Mouse (Mus musculus) liver, embryonic 12.5 days (tissue): ENCODE data around the gene Pxk. TPM values are rescaled to one million over a fixed set of nuclear protein-coding genes. Genes with fewer than 3 reads are reported as not detected.

Source experiments
- ATAC-seq: fragments of 200-750 bp; cut with Nextera tagmentation; 2 replicates; pipeline ENCODE4 v1.8.0; 2017; ENCODE audit warnings: moderate number of reproducible peaks, mild to moderate bottlenecking, moderate library complexity
- H3K27ac ChIP-seq: fragments of 300-500 bp; sonication (generic); 2 replicates; pipeline ENCODE4 v1.5.1; 2016; ENCODE audit warnings: mild to moderate bottlenecking
- H3K27me3 ChIP-seq: fragments of 300-500 bp; sonication (generic); replicated peaks from 2 replicates; pipeline ENCODE4 v1.6.1; 2016; ENCODE audit warnings: mild to moderate bottlenecking, moderate library complexity
- H3K36me3 ChIP-seq: fragments of 300-500 bp; sonication (generic); 2 replicates; pipeline ENCODE4 v1.6.1; 2016; ENCODE audit warnings: mild to moderate bottlenecking, moderate library complexity
- H3K4me1 ChIP-seq: fragments of 300-500 bp; sonication (generic); 2 replicates; pipeline ENCODE4 v1.6.1; 2016
- H3K4me2 ChIP-seq: fragments of 300-500 bp; sonication (generic); 2 replicates; pipeline ENCODE4 v1.6.1; 2016; ENCODE audit warnings: mild to moderate bottlenecking, moderate library complexity
- H3K4me3 ChIP-seq: fragments of 300-500 bp; sonication (generic); 2 replicates; pipeline ENCODE4 v1.5.1; 2016; ENCODE audit warnings: mild to moderate bottlenecking, moderate library complexity
- H3K9ac ChIP-seq: fragments of 300-500 bp; sonication (generic); 2 replicates; pipeline ENCODE4 v1.6.1; 2016; ENCODE audit warnings: mild to moderate bottlenecking, moderate library complexity
- H3K9me3 ChIP-seq: fragments of 300-500 bp; sonication (generic); replicated peaks from 2 replicates; pipeline ENCODE4 v1.6.1; 2016; ENCODE audit warnings: mild to moderate bottlenecking, moderate library complexity
- WGBS: fragments of 180-500 bp; shearing (Covaris S2); methylation state at CpG from one replicate; pipeline ENCODE4 v1.1.7; 2016; ENCODE audit not compliant: insufficient replicate concordance; 5-methylcytosine and 5-hydroxymethylcytosine counted together
- polyA plus RNA-seq: library from polyadenylated mRNA; unstranded; fragments of >200 nt; fragmentation: Nextera tagmentation; extraction: Ambion mirVana; gene quantifications from 2 replicates; pipeline ENCODE4 v1.2.1, GENCODE M21; 2016

The Pxk gene
- polyA plus RNA-seq, 1 experiment from 2014 or later = 13.3 TPM

GRCm38 (mm10) chr14:8190556-8190955 lies 92.5 kb downstream of the Pxk start:
- no peak overlapping the region for H3K4me2 ChIP-seq
- no peaks in the 10 kb centered on the region for H3K4me1 ChIP-seq
- ATAC-seq = no peak
- H3K9me3 ChIP-seq = no peaks in the 10 kb centered on the region
- 60% methylated on average over 3 of the region's 3 CpGs for WGBS
- no peaks in the 10 kb centered on the region for H3K36me3 ChIP-seq
- no peak overlapping the region for H3K4me3 ChIP-seq
- H3K27me3 ChIP-seq = no peaks in the 10 kb centered on the region
- H3K9ac ChIP-seq = no peak overlapping the region
- no peak overlapping the region for H3K27ac ChIP-seq

GRCm38 (mm10) chr14:8191331-8191965 lies 93.4 kb downstream of the Pxk start:
- Histone ChIP-seq H3K9me3 (no peaks in the 10 kb centered on the region), H3K4me3 (no peak overlapping the region), H3K4me1 (no peaks in the 10 kb centered on the region), H3K27me3 (no peaks in the 10 kb centered on the region), H3K9ac (no peak overlapping the region), H3K36me3 (no peaks in the 10 kb centered on the region), H3K27ac (no peak overlapping the region), H3K4me2 (no peak overlapping the region)
- no peak for ATAC-seq
- 61% methylated on average over 12 of the region's 12 CpGs for WGBS

- WGBS = 82% methylated on average over 6 of the region's 6 CpGs
Observed at GRCm38 (mm10) chr14:8192727-8193126, 94.7 kb downstream of the Pxk start.

GRCm38 (mm10) chr14:8200769-8201168 lies 102.8 kb downstream of the Pxk start:
- Histone ChIP-seq H3K36me3 (no peaks in the 10 kb centered on the region), H3K4me1 (no peaks in the 10 kb centered on the region), H3K4me2 (no peak overlapping the region), H3K27ac (no peak overlapping the region), H3K4me3 (no peak overlapping the region), H3K9me3 (no peaks in the 10 kb centered on the region), H3K9ac (no peak overlapping the region), H3K27me3 (peaks cover 4% of the 10 kb centered on the region; the same call in 1 of the 2 replicates)
- no peak for ATAC-seq
- 63% methylated on average over 5 of the region's 5 CpGs for WGBS

More at GRCm38 (mm10) chr14:8192727-8193126, 94.7 kb downstream of the Pxk start:
- H3K36me3 ChIP-seq = no peaks in the 10 kb centered on the region
- H3K4me1 ChIP-seq = no peaks in the 10 kb centered on the region
- peaks cover 4% of the 10 kb centered on the region; the same call in 1 of the 2 replicates for H3K27me3 ChIP-seq
- no peak for ATAC-seq
- H3K27ac ChIP-seq = no peak overlapping the region
- H3K4me2 ChIP-seq = no peak overlapping the region
- no peaks in the 10 kb centered on the region for H3K9me3 ChIP-seq
- H3K9ac ChIP-seq = no peak overlapping the region
- no peak overlapping the region for H3K4me3 ChIP-seq

GRCm38 (mm10) chr14:8201715-8202114 lies 103.7 kb downstream of the Pxk start:
- no peak overlapping the region for H3K9ac ChIP-seq
- H3K4me2 ChIP-seq = no peak overlapping the region
- H3K9me3 ChIP-seq = no peaks in the 10 kb centered on the region
- H3K27me3 ChIP-seq = peaks cover 4% of the 10 kb centered on the region; the same call in 1 of the 2 replicates
- H3K36me3 ChIP-seq = no peaks in the 10 kb centered on the region
- 56% methylated on average over 3 of the region's 3 CpGs for WGBS
- no peak overlapping the region for H3K27ac ChIP-seq
- H3K4me3 ChIP-seq = no peak overlapping the region
- H3K4me1 ChIP-seq = no peaks in the 10 kb centered on the region
- ATAC-seq = no peak

- Histone ChIP-seq H3K27me3 (peaks cover 8% of the 10 kb centered on the region; the same call in 1 of the 2 replicates), H3K4me2 (no peak overlapping the region), H3K36me3 (no peaks in the 10 kb centered on the region), H3K4me3 (no peak overlapping the region), H3K9ac (no peak overlapping the region), H3K27ac (no peak overlapping the region), H3K4me1 (no peaks in the 10 kb centered on the region; the same call in 1 of the 2 replicates), H3K9me3 (no peaks in the 10 kb centered on the region)
- ATAC-seq = no peak
- WGBS = 50% methylated on average over 9 of the region's 9 CpGs
Observed at GRCm38 (mm10) chr14:8206179-8206910, 108.3 kb downstream of the Pxk start.

GRCm38 (mm10) chr14:8207105-8207504 lies 109.1 kb downstream of the Pxk start:
- H3K4me1 ChIP-seq = no peaks in the 10 kb centered on the region; the same call in 1 of the 2 replicates
- H3K27me3 ChIP-seq = peaks cover 8% of the 10 kb centered on the region; the same call in 1 of the 2 replicates
- H3K9ac ChIP-seq = no peak overlapping the region
- no peak for ATAC-seq
- H3K27ac ChIP-seq = no peak overlapping the region
- H3K9me3 ChIP-seq = no peaks in the 10 kb centered on the region
- no peak overlapping the region for H3K4me3 ChIP-seq
- no peak overlapping the region for H3K4me2 ChIP-seq
- no peaks in the 10 kb centered on the region for H3K36me3 ChIP-seq
- WGBS = 47% methylated on average over 5 of the region's 5 CpGs

GRCm38 (mm10) chr14:8207543-8207942 lies 109.5 kb downstream of the Pxk start:
- Histone ChIP-seq H3K36me3 (no peaks in the 10 kb centered on the region), H3K9ac (no peak overlapping the region), H3K4me3 (no peak overlapping the region), H3K27ac (no peak overlapping the region), H3K27me3 (peaks cover 8% of the 10 kb centered on the region; the same call in 1 of the 2 replicates), H3K4me2 (no peak overlapping the region), H3K9me3 (no peaks in the 10 kb centered on the region), H3K4me1 (no peaks in the 10 kb centered on the region; the same call in 1 of the 2 replicates)
- WGBS = 77% methylated on average over 5 of the region's 5 CpGs
- ATAC-seq = no peak

GRCm38 (mm10) chr14:8208876-8209275 lies 110.9 kb downstream of the Pxk start:
- WGBS = 53% methylated on average over 3 of the region's 3 CpGs
- no peak overlapping the region for H3K27ac ChIP-seq
- H3K4me1 ChIP-seq = peaks cover 4% of the 10 kb centered on the region
- no peak for ATAC-seq
- H3K36me3 ChIP-seq = no peaks in the 10 kb centered on the region
- peaks cover 8% of the 10 kb centered on the region; the same call in 1 of the 2 replicates for H3K27me3 ChIP-seq
- no peak overlapping the region for H3K9ac ChIP-seq
- no peak overlapping the region for H3K4me3 ChIP-seq
- H3K4me2 ChIP-seq = no peak overlapping the region
- no peaks in the 10 kb centered on the region for H3K9me3 ChIP-seq

- Histone ChIP-seq H3K9me3 (no peaks in the 10 kb centered on the region), H3K4me3 (no peak overlapping the region), H3K27ac (no peak overlapping the region), H3K4me2 (no peak overlapping the region), H3K9ac (no peak overlapping the region), H3K27me3 (peaks cover 8% of the 10 kb centered on the region; the same call in 1 of the 2 replicates), H3K4me1 (peaks cover 7% of the 10 kb centered on the region), H3K36me3 (no peaks in the 10 kb centered on the region)
- WGBS = 72% methylated on average over 2 of the region's 2 CpGs
- ATAC-seq = no peak
Observed at GRCm38 (mm10) chr14:8209896-8210295, 111.9 kb downstream of the Pxk start.

GRCm38 (mm10) chr14:8212996-8213395 lies 115.0 kb downstream of the Pxk start:
- H3K27me3 ChIP-seq = no peaks in the 10 kb centered on the region
- H3K9ac ChIP-seq = no peak overlapping the region
- H3K36me3 ChIP-seq = no peaks in the 10 kb centered on the region
- H3K4me3 ChIP-seq = no peak overlapping the region
- H3K4me1 ChIP-seq = peaks cover 21% of the 10 kb centered on the region
- no peak for ATAC-seq
- no peak overlapping the region for H3K4me2 ChIP-seq
- no peaks in the 10 kb centered on the region for H3K9me3 ChIP-seq
- 72% methylated on average over 2 of the region's 2 CpGs for WGBS
- no peak overlapping the region for H3K27ac ChIP-seq

GRCm38 (mm10) chr14:8213803-8214224 lies 115.8 kb downstream of the Pxk start, which contains the start of gene Kctd6:
TSS of gene Kctd6 (plus strand) at chr14:8214140.
- peak; percentile 96 for ATAC-seq

More at GRCm38 (mm10) chr14:8213803-8214224, 115.8 kb downstream of the Pxk start, which contains the start of gene Kctd6:
- WGBS = under 1% methylated on average over 41 of the region's 49 CpGs
- Histone ChIP-seq H3K4me3 (peak within 1 kb of the TSS; percentile 83), H3K27ac (peak within 1 kb of the TSS; percentile 90), H3K4me1 (peaks cover 21% of the 10 kb centered on the region), H3K4me2 (peak within 1 kb of the TSS; percentile 79), H3K9me3 (no peaks in the 10 kb centered on the region), H3K9ac (peak within 1 kb of the TSS; percentile 90), H3K36me3 (no peaks in the 10 kb centered on the region), H3K27me3 (no peaks in the 10 kb centered on the region)
